Mouse (Mus musculus) lung, postnatal 0 days (tissue): ENCODE results near the gene Runx2.

Source experiments
- CTCF ChIP-seq: IDR thresholded peaks from 2 replicates; pipeline ENCODE4 v1.5.1; 2016; ENCODE audit warnings: antibody characterized with exemption, mild to moderate bottlenecking
- EP300 ChIP-seq: IDR thresholded peaks from 2 replicates; pipeline ENCODE4 v1.6.1; 2016; ENCODE audit warnings: antibody characterized with exemption, mild to moderate bottlenecking, control low read depth

GRCm38 (mm10) chr17:44780353-44780752 is 34.2 kb downstream of the Runx2 start:
- TF ChIP-seq CTCF (no peak), EP300 (no peak)
